Mouse (Mus musculus): Measurements from ENCODE around the gene Tcp10c. TPM values are rescaled to one million over a fixed set of nuclear protein-coding genes. Genes with fewer than 3 reads are reported as not detected.
"Not testable (repeated sequence)": the region's sequence is repeated elsewhere in the genome, so short reads cannot be mapped to it uniquely, and the experiment has no call there.

The Tcp10c gene
- polyA plus RNA-seq (2016; fragmentation: Nextera tagmentation; extraction: Ambion mirVana): not detected in 2 replicates

DNA sequence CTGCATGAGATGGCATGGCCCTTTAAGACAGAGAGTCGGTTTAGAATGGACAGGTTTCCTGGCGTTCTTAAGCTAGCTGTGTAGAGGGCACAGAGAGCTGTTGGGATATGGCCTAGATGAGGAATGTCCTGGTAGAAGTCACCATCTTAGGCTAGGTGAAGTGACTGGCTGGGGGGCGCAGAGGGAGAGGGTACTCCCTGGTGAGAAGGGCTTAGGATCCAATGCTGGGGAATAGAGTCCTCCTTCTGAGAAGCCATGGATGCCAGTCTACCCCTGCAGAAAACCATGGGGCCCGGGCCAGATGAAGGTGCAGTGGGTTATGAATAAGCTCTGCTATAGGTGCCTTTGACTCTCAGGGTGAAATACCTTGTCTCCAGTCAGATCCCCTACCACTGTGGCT is at the start of gene Tcp10c:
TSS of gene Tcp10c (plus strand) at position 52 of the 400 bp plus-strand sequence.
- not testable (repeated sequence) for ATAC-seq (ENCODE audit: low FRiP score, low read depth); H3K9ac ChIP-seq (replicated peaks); H3K27ac ChIP-seq (replicated peaks); H3K4me3 ChIP-seq; H3K4me2 ChIP-seq (replicated peaks); H3K27me3 ChIP-seq; H3K36me3 ChIP-seq; H3K4me1 ChIP-seq
- peaks cover 36% of the 10 kb centered on the region for H3K9me3 ChIP-seq
- WGBS: 86% methylated on average over 4 of the region's 4 CpGs

GRCm38 (mm10) chr17:13307852-13308251 is 46.5 kb upstream of the Tcp10c start:
- not testable (repeated sequence) for H3K9ac ChIP-seq (replicated peaks); H3K4me3 ChIP-seq; H3K4me1 ChIP-seq; H3K27me3 ChIP-seq; ATAC-seq (ENCODE audit: low FRiP score, low read depth); H3K36me3 ChIP-seq; H3K27ac ChIP-seq (replicated peaks); H3K4me2 ChIP-seq (replicated peaks)
- 81% methylated on average over 5 of the region's 6 CpGs for WGBS
- H3K9me3 ChIP-seq: peaks cover 32% of the 10 kb centered on the region

DNA sequence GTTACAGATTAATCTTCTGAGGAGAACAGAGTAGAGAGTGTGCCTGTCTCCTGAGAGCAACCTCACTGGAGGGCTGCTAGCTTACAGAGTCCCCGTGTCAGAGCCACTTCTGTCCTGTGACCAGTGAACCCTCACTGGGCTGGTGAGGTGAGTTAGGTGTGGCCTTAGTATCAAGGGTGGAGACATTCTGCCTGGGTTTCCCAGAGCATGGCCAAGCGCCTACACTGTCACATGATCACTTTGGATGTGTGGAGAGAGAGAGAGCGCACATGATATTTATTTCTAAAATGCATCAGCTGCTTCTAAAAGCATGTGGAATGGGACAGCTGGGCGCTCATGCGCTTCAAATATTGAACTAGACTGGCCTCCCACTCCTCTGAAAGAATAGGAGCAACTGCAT is 46.0 kb upstream of the Tcp10c start:
- H3K9ac ChIP-seq (replicated peaks); H3K36me3 ChIP-seq; H3K4me1 ChIP-seq; H3K4me2 ChIP-seq (replicated peaks); ATAC-seq (ENCODE audit: low FRiP score, low read depth); H3K27me3 ChIP-seq; H3K4me3 ChIP-seq; H3K27ac ChIP-seq (replicated peaks): not testable (repeated sequence)
- WGBS: 85% methylated on average over 5 of the region's 5 CpGs
- H3K9me3 ChIP-seq: peaks cover 34% of the 10 kb centered on the region

- not testable (repeated sequence) for H3K9ac ChIP-seq (replicated peaks); H3K4me3 ChIP-seq; H3K4me2 ChIP-seq (replicated peaks); H3K27ac ChIP-seq (replicated peaks); ATAC-seq (ENCODE audit: low FRiP score, low read depth); H3K27me3 ChIP-seq; H3K4me1 ChIP-seq; H3K36me3 ChIP-seq
- H3K9me3 ChIP-seq: peaks cover 35% of the 10 kb centered on the region
- WGBS: 84% methylated on average over 4 of the region's 4 CpGs
These were observed 45.6 kb upstream of the Tcp10c start for GRCm38 (mm10) chr17:13308746-13309145.

- not testable (repeated sequence) for ATAC-seq (ENCODE audit: low FRiP score, low read depth); H3K4me2 ChIP-seq (replicated peaks); H3K9ac ChIP-seq (replicated peaks); H3K4me1 ChIP-seq; H3K27me3 ChIP-seq; H3K36me3 ChIP-seq; H3K4me3 ChIP-seq; H3K27ac ChIP-seq (replicated peaks)
- H3K9me3 ChIP-seq: peaks cover 35% of the 10 kb centered on the region
- WGBS: 90% methylated on average over 10 of the region's 10 CpGs
These were observed 45.2 kb upstream of the Tcp10c start for GRCm38 (mm10) chr17:13309182-13309631.

DNA sequence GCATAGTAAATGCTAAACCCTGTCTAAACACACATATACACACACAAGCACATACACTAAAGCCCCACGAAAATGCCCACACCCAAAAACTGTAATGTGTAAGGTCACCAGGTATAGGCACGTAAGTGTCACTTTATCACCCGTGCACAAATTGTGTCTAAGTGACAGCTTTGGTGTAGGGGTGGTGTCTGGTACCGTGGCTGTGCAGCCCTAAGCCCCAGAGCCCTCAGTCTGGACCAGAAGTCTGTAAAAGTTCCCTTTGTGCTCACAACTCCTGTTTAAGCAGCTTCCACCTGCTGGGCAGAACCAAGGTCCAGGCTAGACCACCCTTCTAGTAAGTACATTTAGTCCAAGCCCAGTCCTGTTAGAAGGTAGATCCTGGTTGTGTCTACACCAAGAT is 24.4 kb upstream of the Tcp10c start:
- ATAC-seq (ENCODE audit: low FRiP score, low read depth); H3K27ac ChIP-seq (replicated peaks); H3K9ac ChIP-seq (replicated peaks); H3K4me1 ChIP-seq; H3K27me3 ChIP-seq; H3K4me2 ChIP-seq (replicated peaks); H3K36me3 ChIP-seq; H3K4me3 ChIP-seq: not testable (repeated sequence)
- H3K9me3 ChIP-seq: peaks cover 54% of the 10 kb centered on the region
- WGBS: 84% methylated on average over 4 of the region's 4 CpGs

DNA sequence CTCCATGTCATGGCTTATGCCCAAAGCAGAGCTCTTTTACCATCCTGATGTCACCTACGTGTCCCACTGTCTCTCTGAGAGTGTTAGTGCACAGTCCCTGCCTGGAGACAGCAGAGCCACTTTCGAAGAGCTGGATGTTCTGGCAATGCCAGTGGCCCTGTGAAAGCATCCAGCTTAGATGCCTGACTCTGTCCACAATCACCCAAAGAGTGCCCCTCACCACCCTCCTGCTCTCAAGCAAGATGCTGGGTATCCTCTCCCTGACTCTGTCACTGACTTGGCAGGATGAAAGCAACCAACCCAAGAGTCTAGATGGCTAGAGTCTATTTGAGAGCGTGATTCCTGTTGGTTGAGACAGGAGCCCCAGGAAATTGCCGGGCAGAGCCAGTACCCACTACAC is 23.2 kb upstream of the Tcp10c start:
- H3K4me3 ChIP-seq; H3K27me3 ChIP-seq; H3K4me2 ChIP-seq (replicated peaks); H3K36me3 ChIP-seq; H3K27ac ChIP-seq (replicated peaks); ATAC-seq (ENCODE audit: low FRiP score, low read depth); H3K9ac ChIP-seq (replicated peaks); H3K4me1 ChIP-seq: not testable (repeated sequence)
- peaks cover 51% of the 10 kb centered on the region for H3K9me3 ChIP-seq
- 79% methylated on average over 4 of the region's 4 CpGs for WGBS

DNA sequence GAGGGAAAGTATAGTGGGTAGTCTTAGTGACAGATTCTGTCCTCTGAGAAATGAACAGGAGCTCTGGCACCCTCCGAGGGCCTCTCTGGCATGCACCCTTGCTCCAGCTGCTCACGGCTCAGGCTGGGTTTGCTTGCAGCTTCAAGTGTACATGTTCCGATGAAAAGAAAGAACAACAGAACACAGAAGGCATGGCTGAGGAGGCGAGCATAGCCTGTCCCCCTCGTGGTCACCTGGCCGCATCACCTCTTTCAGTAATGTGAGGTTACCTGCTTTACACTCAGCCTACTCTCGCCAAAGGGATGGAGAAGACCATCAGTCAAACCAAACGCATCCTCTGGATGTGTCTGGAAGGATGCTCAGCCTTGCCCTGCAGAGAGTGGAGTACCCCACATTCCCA is 21.9 kb upstream of the Tcp10c start:
- H3K36me3 ChIP-seq; H3K4me1 ChIP-seq; H3K4me2 ChIP-seq (replicated peaks); H3K4me3 ChIP-seq; H3K27me3 ChIP-seq; H3K9ac ChIP-seq (replicated peaks); ATAC-seq (ENCODE audit: low FRiP score, low read depth); H3K27ac ChIP-seq (replicated peaks): not testable (repeated sequence)
- 86% methylated on average over 8 of the region's 8 CpGs for WGBS
- H3K9me3 ChIP-seq: peaks cover 58% of the 10 kb centered on the region

DNA sequence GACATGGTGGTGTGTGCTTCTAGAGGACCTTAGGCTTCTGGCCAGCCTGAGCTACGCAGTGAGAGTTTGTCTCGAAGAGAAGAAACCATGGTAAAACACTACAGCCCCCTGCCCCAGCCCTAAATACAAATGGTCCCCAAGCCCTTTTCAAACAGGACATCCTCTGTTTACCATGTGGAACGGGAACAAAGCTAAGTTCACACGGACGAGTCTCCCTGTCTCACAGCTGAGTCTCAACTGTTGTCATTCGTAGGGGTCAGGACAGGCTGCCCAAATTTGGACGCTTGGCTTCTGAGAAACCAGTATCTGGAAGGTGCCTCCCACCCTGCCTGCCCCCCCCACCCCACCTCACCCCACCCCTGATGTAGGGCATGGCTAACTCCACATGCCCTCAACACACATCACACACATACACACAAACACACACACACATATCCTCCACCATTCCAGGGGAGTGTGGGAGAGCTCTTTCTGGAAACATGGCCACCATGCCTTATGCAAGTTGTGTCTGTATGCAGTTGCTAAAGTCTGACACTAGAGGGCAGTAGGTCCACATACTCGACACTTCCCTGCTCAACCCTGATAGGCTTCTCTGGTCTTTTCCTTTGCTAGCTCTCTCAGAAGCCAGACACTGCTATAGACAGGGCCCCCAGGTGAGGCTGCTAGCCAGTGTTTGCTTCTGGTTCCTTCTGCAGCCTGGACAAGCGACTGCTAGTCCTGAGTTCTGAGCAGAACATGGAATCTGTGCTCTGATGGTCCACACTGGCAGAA is 17.2 kb upstream of the Tcp10c start:
- peaks cover 32% of the 10 kb centered on the region for H3K9me3 ChIP-seq
- not testable (repeated sequence) for H3K9ac ChIP-seq (replicated peaks); H3K27me3 ChIP-seq; H3K4me3 ChIP-seq; H3K27ac ChIP-seq (replicated peaks); H3K4me2 ChIP-seq (replicated peaks); H3K36me3 ChIP-seq; H3K4me1 ChIP-seq
- WGBS: 67% methylated on average over 9 of the region's 9 CpGs
- ATAC-seq (ENCODE audit: low FRiP score, low read depth): peak; percentile 62

DNA sequence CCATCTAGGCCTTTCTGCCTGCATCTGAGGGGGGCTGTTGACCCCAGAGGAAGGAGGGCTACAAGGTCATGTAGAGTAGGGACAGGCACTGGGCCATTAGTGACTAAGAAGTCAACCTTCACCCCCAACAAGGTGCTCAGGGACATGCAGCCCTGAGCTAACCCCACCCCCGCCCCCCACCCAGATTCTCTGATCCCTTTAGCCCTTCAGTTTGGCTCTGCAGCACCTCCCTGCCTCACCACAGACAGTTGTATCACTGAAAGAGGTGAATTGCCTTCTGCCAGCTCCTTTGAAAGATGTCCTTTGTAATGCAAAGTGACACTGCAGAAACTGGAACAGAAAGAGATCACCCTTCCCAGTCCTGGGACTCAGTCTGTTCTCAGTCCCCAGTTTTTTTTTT is 16.4 kb upstream of the Tcp10c start:
- H3K9me3 ChIP-seq: peaks cover 31% of the 10 kb centered on the region
- not testable (repeated sequence) for H3K9ac ChIP-seq (replicated peaks); H3K4me3 ChIP-seq; H3K36me3 ChIP-seq; H3K27ac ChIP-seq (replicated peaks); H3K27me3 ChIP-seq; H3K4me2 ChIP-seq (replicated peaks); H3K4me1 ChIP-seq; ATAC-seq (ENCODE audit: low FRiP score, low read depth)
- 46% methylated on average over 1 of the region's 1 CpGs for WGBS

- WGBS: 81% methylated on average over 1 of the region's 1 CpGs
- not testable (repeated sequence) for H3K4me3 ChIP-seq; H3K4me1 ChIP-seq; H3K27me3 ChIP-seq; H3K9ac ChIP-seq (replicated peaks); ATAC-seq (ENCODE audit: low FRiP score, low read depth); H3K4me2 ChIP-seq (replicated peaks); H3K36me3 ChIP-seq; H3K27ac ChIP-seq (replicated peaks)
- H3K9me3 ChIP-seq: peaks cover 20% of the 10 kb centered on the region
These were observed 14.3 kb upstream of the Tcp10c start for GRCm38 (mm10) chr17:13340071-13340470.

DNA sequence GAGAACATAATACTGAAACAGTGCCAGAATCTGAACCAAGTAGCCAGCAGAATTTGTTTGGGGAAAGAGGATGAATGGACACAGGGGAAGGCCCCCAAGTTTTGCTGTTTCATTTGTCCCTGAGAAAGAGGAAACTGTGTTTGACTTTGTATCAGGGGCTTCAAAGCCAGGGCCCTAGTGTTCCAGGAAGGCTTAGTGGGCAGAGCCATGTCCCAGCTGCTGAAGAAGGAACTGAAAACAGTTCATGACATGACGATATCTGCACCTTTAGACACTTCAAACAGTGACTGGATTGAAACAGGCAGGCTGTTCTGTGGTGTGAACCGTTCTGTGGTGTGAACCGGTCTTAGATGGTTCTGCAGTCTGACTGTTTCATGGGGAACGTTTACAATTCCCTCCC is 8.4 kb upstream of the Tcp10c start:
- not testable (repeated sequence) for ATAC-seq (ENCODE audit: low FRiP score, low read depth); H3K27ac ChIP-seq (replicated peaks); H3K9ac ChIP-seq (replicated peaks); H3K4me2 ChIP-seq (replicated peaks); H3K36me3 ChIP-seq; H3K4me1 ChIP-seq; H3K27me3 ChIP-seq; H3K4me3 ChIP-seq
- peaks cover 16% of the 10 kb centered on the region for H3K9me3 ChIP-seq
- no CpG with 5 or more reads among the region's 4 CpGs for WGBS

- not testable (repeated sequence) for H3K4me1 ChIP-seq; H3K4me2 ChIP-seq (replicated peaks); ATAC-seq (ENCODE audit: low FRiP score, low read depth); H3K36me3 ChIP-seq; H3K27me3 ChIP-seq; H3K27ac ChIP-seq (replicated peaks); H3K4me3 ChIP-seq; H3K9ac ChIP-seq (replicated peaks)
- peaks cover 17% of the 10 kb centered on the region for H3K9me3 ChIP-seq
- 91% methylated on average over 4 of the region's 5 CpGs for WGBS
These were observed 4.8 kb upstream of the Tcp10c start for GRCm38 (mm10) chr17:13349563-13349962.

Measured in midbrain, embryonic 12.5 days (tissue).